Mouse (Mus musculus): ENCODE data around the gene Neurl4. TPM values are rescaled to one million over a fixed set of nuclear protein-coding genes. Genes with fewer than 3 reads are reported as not detected.

Gene Neurl4
- polyA plus RNA-seq, 1 experiment = 129 TPM

- DNase-seq (ENCODE audit: low read depth) = no peak
- peak; percentile 46 for TF ChIP-seq CTCF (IDR thresholded peaks at IDR 0.05; ENCODE audit: borderline replicate concordance, extremely low read depth, insufficient read depth, insufficient read length)
- TF ChIP-seq POLR2A (IDR thresholded peaks at IDR 0.05; ENCODE audit: borderline replicate concordance, extremely low read depth, insufficient read depth, insufficient read length, poor library complexity, severe bottlenecking) = no peak
Measured at GRCm38 (mm10) chr11:69883066-69883465, 17.8 kb upstream of the Neurl4 start.

- no peak for DNase-seq (ENCODE audit: low read depth)
- TF ChIP-seq CTCF (IDR thresholded peaks at IDR 0.05; ENCODE audit: borderline replicate concordance, extremely low read depth, insufficient read depth, insufficient read length) (no peak), POLR2A (IDR thresholded peaks at IDR 0.05; ENCODE audit: borderline replicate concordance, extremely low read depth, insufficient read depth, insufficient read length, poor library complexity, severe bottlenecking) (no peak)
Measured at GRCm38 (mm10) chr11:69883527-69884151, 17.2 kb upstream of the Neurl4 start.

GRCm38 (mm10) chr11:69884240-69884639 is 16.6 kb upstream of the Neurl4 start:
- no peak for TF ChIP-seq CTCF (IDR thresholded peaks at IDR 0.05; ENCODE audit: borderline replicate concordance, extremely low read depth, insufficient read depth, insufficient read length)
- DNase-seq (ENCODE audit: low read depth) = no peak

GRCm38 (mm10) chr11:69884663-69885062 is 16.2 kb upstream of the Neurl4 start:
- no peak for DNase-seq (ENCODE audit: low read depth)
- TF ChIP-seq CTCF (IDR thresholded peaks at IDR 0.05; ENCODE audit: borderline replicate concordance, extremely low read depth, insufficient read depth, insufficient read length) (no peak), POLR2A (IDR thresholded peaks at IDR 0.05; ENCODE audit: borderline replicate concordance, extremely low read depth, insufficient read depth, insufficient read length, poor library complexity, severe bottlenecking) (no peak)

- DNase-seq (ENCODE audit: low read depth) = no peak
- TF ChIP-seq POLR2A (IDR thresholded peaks at IDR 0.05; ENCODE audit: borderline replicate concordance, extremely low read depth, insufficient read depth, insufficient read length, poor library complexity, severe bottlenecking) = no peak
- TF ChIP-seq CTCF (IDR thresholded peaks at IDR 0.05; ENCODE audit: borderline replicate concordance, extremely low read depth, insufficient read depth, insufficient read length) = no peak
Measured at GRCm38 (mm10) chr11:69886907-69887635, 13.8 kb upstream of the Neurl4 start.

GRCm38 (mm10) chr11:69891482-69891881 is 9.4 kb upstream of the Neurl4 start:
- DNase-seq (ENCODE audit: low read depth) = peak; percentile 28
- TF ChIP-seq POLR2A (IDR thresholded peaks at IDR 0.05; ENCODE audit: borderline replicate concordance, extremely low read depth, insufficient read depth, insufficient read length, poor library complexity, severe bottlenecking) (no peak), CTCF (IDR thresholded peaks at IDR 0.05; ENCODE audit: borderline replicate concordance, extremely low read depth, insufficient read depth, insufficient read length) (no peak)

- TF ChIP-seq CTCF (IDR thresholded peaks at IDR 0.05; ENCODE audit: borderline replicate concordance, extremely low read depth, insufficient read depth, insufficient read length) (no peak), POLR2A (IDR thresholded peaks at IDR 0.05; ENCODE audit: borderline replicate concordance, extremely low read depth, insufficient read depth, insufficient read length, poor library complexity, severe bottlenecking) (no peak)
Measured at GRCm38 (mm10) chr11:69894671-69895070, 6.2 kb upstream of the Neurl4 start.

GRCm38 (mm10) chr11:69895291-69895690 is 5.6 kb upstream of the Neurl4 start, which contains the start of gene Acap1:
Gene Acap1 (minus strand): TSS chr11:69895539.
- TF ChIP-seq CTCF (IDR thresholded peaks at IDR 0.05; ENCODE audit: borderline replicate concordance, extremely low read depth, insufficient read depth, insufficient read length) (no peak), POLR2A (IDR thresholded peaks at IDR 0.05; ENCODE audit: borderline replicate concordance, extremely low read depth, insufficient read depth, insufficient read length, poor library complexity, severe bottlenecking) (no peak)
- no peak for DNase-seq (ENCODE audit: low read depth)

More at GRCm38 (mm10) chr11:69894671-69895070, 6.2 kb upstream of the Neurl4 start:
- no peak for DNase-seq (ENCODE audit: low read depth)

GRCm38 (mm10) chr11:69899870-69900269 is 1.0 kb upstream of the Neurl4 start:
- no peak for TF ChIP-seq POLR2A (IDR thresholded peaks at IDR 0.05; ENCODE audit: borderline replicate concordance, extremely low read depth, insufficient read depth, insufficient read length, poor library complexity, severe bottlenecking)
- TF ChIP-seq CTCF (IDR thresholded peaks at IDR 0.05; ENCODE audit: borderline replicate concordance, extremely low read depth, insufficient read depth, insufficient read length) = no peak
- DNase-seq (ENCODE audit: low read depth) = peak; percentile 38

GRCm38 (mm10) chr11:69901406-69901846 is 554 bp downstream of the Neurl4 start:
- TF ChIP-seq POLR2A (IDR thresholded peaks at IDR 0.05; ENCODE audit: borderline replicate concordance, extremely low read depth, insufficient read depth, insufficient read length, poor library complexity, severe bottlenecking) (no peak; the same call in 1 of the 2 replicates), CTCF (IDR thresholded peaks at IDR 0.05; ENCODE audit: borderline replicate concordance, extremely low read depth, insufficient read depth, insufficient read length) (no peak)
- DNase-seq (ENCODE audit: low read depth) = peak; percentile 100

- TF ChIP-seq CTCF (IDR thresholded peaks at IDR 0.05; ENCODE audit: borderline replicate concordance, extremely low read depth, insufficient read depth, insufficient read length) = no peak
- no peak for DNase-seq (ENCODE audit: low read depth)
Measured at GRCm38 (mm10) chr11:69901993-69902392, 1.1 kb downstream of the Neurl4 start.

GRCm38 (mm10) chr11:69902972-69903371 is 2.1 kb downstream of the Neurl4 start:
- no peak for DNase-seq (ENCODE audit: low read depth)
- TF ChIP-seq CTCF (IDR thresholded peaks at IDR 0.05; ENCODE audit: borderline replicate concordance, extremely low read depth, insufficient read depth, insufficient read length) = no peak
